8 mouse cellular contexts compared by ENCODE assay signal in the genomic region with DNA sequence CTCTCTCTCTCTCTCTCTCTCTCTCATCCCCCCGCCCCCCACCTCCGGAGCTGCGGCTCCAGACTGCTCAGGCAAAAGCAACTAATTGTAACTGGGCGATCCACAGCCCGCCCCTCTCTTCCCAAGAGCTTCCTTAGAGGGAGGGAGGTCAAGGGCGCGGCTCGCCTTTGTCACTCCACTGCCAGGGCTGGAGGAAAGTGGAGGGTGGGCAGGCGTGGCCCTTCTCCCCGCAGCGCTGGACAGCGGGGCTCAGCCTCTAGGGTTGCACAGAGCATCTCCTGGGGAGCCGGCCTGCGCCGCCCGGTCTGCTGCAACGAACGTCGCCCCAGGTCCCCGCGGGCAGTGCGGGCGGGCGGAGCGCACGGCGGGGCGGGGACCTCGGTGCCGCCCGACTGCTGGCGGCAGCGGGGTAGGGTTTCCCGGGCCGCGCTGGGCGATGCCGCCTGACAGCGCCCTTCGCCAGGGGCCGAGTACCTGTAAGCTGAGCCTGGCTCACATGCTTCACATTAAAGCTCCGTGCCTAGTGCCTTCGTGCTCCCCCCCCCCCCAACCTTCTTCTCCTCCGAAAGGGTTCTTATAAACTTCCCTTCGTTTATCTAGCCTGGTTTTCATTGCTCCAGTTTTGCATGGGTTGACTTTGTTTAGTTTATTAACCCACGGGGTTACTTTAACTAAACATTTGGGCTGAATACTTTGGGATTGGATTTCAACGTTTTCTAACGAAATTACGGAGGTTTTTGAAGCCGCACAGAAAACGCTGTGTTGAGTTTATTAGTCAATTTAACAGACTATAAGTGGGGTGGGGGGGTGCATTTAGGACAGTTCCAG. TPM values are rescaled to one million over a fixed set of nuclear protein-coding genes. Genes with fewer than 3 reads are reported as not detected.
DNase-seq lines count a peak whose midpoint lies in the region; ATAC-seq lines count a peak whose summit lies in the region.

No protein-coding gene starts in this region.

- H3K9me3 ChIP-seq in heart, embryonic 13.5 days: no peaks in the 10 kb centered on the region
- no peaks in the 10 kb centered on the region for H3K9me3 ChIP-seq in limb, embryonic 12.5 days
- H3K9me3 ChIP-seq in neural tube, embryonic 15.5 days (replicated peaks): no peaks in the 10 kb centered on the region

- peaks cover 96% of the 10 kb centered on the region for H3K27me3 ChIP-seq in heart, embryonic 13.5 days (replicated peaks)
- peaks cover 89% of the 10 kb centered on the region for H3K27me3 ChIP-seq in limb, embryonic 12.5 days
- H3K27me3 ChIP-seq in neural tube, embryonic 15.5 days (replicated peaks): peaks cover 80% of the 10 kb centered on the region

- H3K4me2 ChIP-seq in heart, embryonic 13.5 days: peak overlapping the region; percentile 71
- peak overlapping the region; percentile 96 for H3K4me2 ChIP-seq in limb, embryonic 12.5 days
- peak overlapping the region; percentile 51 for H3K4me2 ChIP-seq in neural tube, embryonic 15.5 days

- no peak for ATAC-seq in heart, embryonic 13.5 days (ENCODE audit: extremely low read depth, insufficient number of reproducible peaks, low FRiP score, low TSS enrichment)
- ATAC-seq in limb, embryonic 12.5 days (ENCODE audit: insufficient number of reproducible peaks, insufficient read depth, low FRiP score, low TSS enrichment, low read depth): peak; percentile 52; the same call in 1 of the 2 replicates
- ATAC-seq in neural tube, embryonic 15.5 days (ENCODE audit: low FRiP score): no peak

- H3K4me3 ChIP-seq in heart, embryonic 13.5 days: peak overlapping the region; percentile 48
- H3K4me3 ChIP-seq in limb, embryonic 12.5 days (replicated peaks): peak overlapping the region; percentile 48
- H3K4me3 ChIP-seq in neural tube, embryonic 15.5 days (replicated peaks): peak overlapping the region; percentile 24

- DNase-seq in cerebellum, postnatal 25 days: peak; percentile 17 to 20
- no peak for DNase-seq in cerebellum, adult 11 months
- DNase-seq in adrenal gland, postnatal 36 days: peak; percentile 11 to 33
- no peak for DNase-seq in urinary bladder, postnatal 4 days (ENCODE audit: low spot score in 2 of 2)
- DNase-seq in layer of hippocampus, adult 9-11 months: no peak

- WGBS in heart, embryonic 13.5 days: under 1% methylated on average over 49 of the region's 51 CpGs
- WGBS in limb, embryonic 12.5 days: under 1% methylated on average over 49 of the region's 51 CpGs
- under 1% methylated on average over 42 of the region's 51 CpGs for whole genome bisulfite sequencing in neural tube, embryonic 15.5 days

- H3K27ac ChIP-seq in heart, embryonic 13.5 days (replicated peaks): no peak overlapping the region
- no peak overlapping the region for H3K27ac ChIP-seq in limb, embryonic 12.5 days
- no peak overlapping the region for H3K27ac ChIP-seq in neural tube, embryonic 15.5 days (replicated peaks)

- peak overlapping the region; percentile 41; the same call in 1 of the 2 replicates for H3K9ac ChIP-seq in heart, embryonic 13.5 days
- H3K9ac ChIP-seq in limb, embryonic 12.5 days (replicated peaks): peak overlapping the region; percentile 58
- H3K9ac ChIP-seq in neural tube, embryonic 15.5 days (replicated peaks): no peak overlapping the region

- H3K4me1 ChIP-seq in heart, embryonic 13.5 days: peaks cover 28% of the 10 kb centered on the region
- peaks cover 36% of the 10 kb centered on the region for H3K4me1 ChIP-seq in limb, embryonic 12.5 days (replicated peaks)
- H3K4me1 ChIP-seq in neural tube, embryonic 15.5 days: peaks cover 13% of the 10 kb centered on the region

- H3K36me3 ChIP-seq in heart, embryonic 13.5 days: no peaks in the 10 kb centered on the region
- H3K36me3 ChIP-seq in limb, embryonic 12.5 days: no peaks in the 10 kb centered on the region
- no peaks in the 10 kb centered on the region for H3K36me3 ChIP-seq in neural tube, embryonic 15.5 days

RNA-seq across cellular contexts. Expression of a gene that starts 13.1 kb away (rescaled TPM):
- under 1 TPM in 1 of 2 experiments, not detected in 1; 0.79 TPM for total RNA-seq in adrenal gland, postnatal 36 days (2021)
- polyA plus RNA-seq in heart, embryonic 13.5 days (2015; fragmentation: Nextera tagmentation; extraction: Ambion mirVana): 0.36 and 0.97 TPM in 2 replicates
- 1.3 and 1.7 TPM in 2 replicates for polyA plus RNA-seq in limb, embryonic 12.5 days (2016; fragmentation: Nextera tagmentation; extraction: Ambion mirVana)
- polyA plus RNA-seq in neural tube, embryonic 15.5 days (2015; fragmentation: Nextera tagmentation; extraction: Ambion mirVana): 0.74 and 1.0 TPM in 2 replicates

Comparison
In these comparisons a context has a peak if more than half of its experiments do, and no peak if none do; other contexts are left out.
1. DNase-seq: peak in cerebellum, postnatal 25 days (2 of 2) and adrenal gland, postnatal 36 days (2 of 2); none in cerebellum, adult 11 months (single experiment), urinary bladder, postnatal 4 days (0 of 2) and layer of hippocampus, adult 9-11 months (single experiment).
2. Peak in every context shown above with its lines, with median percentiles within 50 percentile points of each other: H3K4me2 ChIP-seq and H3K4me3 ChIP-seq.